Mouse (Mus musculus): Measurements from ENCODE around the gene Foxc1.

DNA sequence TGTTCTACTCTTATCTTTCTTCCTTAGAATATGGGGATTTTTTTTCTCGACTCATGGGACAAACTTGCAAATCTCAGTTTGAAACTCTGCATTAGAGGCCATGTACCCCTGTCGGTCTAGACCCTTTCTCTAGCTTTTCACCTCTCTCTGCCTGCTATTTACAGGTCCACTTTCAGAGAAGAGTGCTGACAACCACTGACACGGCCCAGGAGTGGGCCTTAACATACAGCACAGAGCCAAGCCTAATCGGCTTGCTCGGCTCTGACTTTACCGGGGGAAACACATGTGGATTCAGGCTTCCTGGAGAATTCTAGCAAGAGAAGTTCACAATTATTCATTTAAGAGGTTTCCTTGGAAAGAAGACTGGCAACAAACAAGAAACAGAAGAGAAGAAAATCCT is 14.6 kb downstream of the Foxc1 start:
- no peak for TF ChIP-seq CTCF (IDR thresholded peaks at IDR 0.05; ENCODE audit: low read depth, low read length)
- TF ChIP-seq TAL1 (conservative IDR thresholded peaks at IDR 0.05; ENCODE audit: low read depth, low read length), result no peak
- TF ChIP-seq GATA1 (IDR thresholded peaks at IDR 0.05; ENCODE audit: borderline replicate concordance, low read length), result no peak
- TF ChIP-seq POLR2AphosphoS5 (IDR thresholded peaks at IDR 0.05; ENCODE audit: insufficient replicate concordance, low read depth, low read length), result no peak
- no peak for TF ChIP-seq GATA2 (IDR thresholded peaks at IDR 0.05; ENCODE audit: borderline replicate concordance, low read depth, low read length)

Measured in G1E (cell line).